Mouse (Mus musculus) cerebellum, postnatal 25 days (tissue): ENCODE results near the gene Gtf2a1.
"Not testable (repeated sequence)": the region's sequence is repeated elsewhere in the genome, so short reads cannot be mapped to it uniquely, and the experiment has no call there.

Source experiments
- DNase-seq, 2 experiments: peaks; one replicate each; pipeline ENCODE4 v3.0.0; 2021; ENCODE audit warnings: mixed read lengths in 2 of 2

Gene Gtf2a1

GRCm38 (mm10) chr12:91581204-91582070 is 8.8 kb downstream of the Gtf2a1 start:
- DNase-seq: no peak

GRCm38 (mm10) chr12:91579665-91580064 is 10.6 kb downstream of the Gtf2a1 start:
- no peak for DNase-seq

GRCm38 (mm10) chr12:91571708-91572107 is 18.6 kb downstream of the Gtf2a1 start:
- no peak for DNase-seq

GRCm38 (mm10) chr12:91569255-91569654 is 21.0 kb downstream of the Gtf2a1 start:
- DNase-seq: no peak

GRCm38 (mm10) chr12:91567145-91567544 is 23.1 kb downstream of the Gtf2a1 start:
- DNase-seq: no peak

- DNase-seq: not testable (repeated sequence)
Observed at GRCm38 (mm10) chr12:91558152-91558551, 32.1 kb downstream of the Gtf2a1 start.

- not testable (repeated sequence) for DNase-seq
Observed at GRCm38 (mm10) chr12:91557358-91558005, 32.8 kb downstream of the Gtf2a1 start.

GRCm38 (mm10) chr12:91551773-91552526 is 38.3 kb downstream of the Gtf2a1 start:
- peak; percentile 71 to 84 for DNase-seq

- DNase-seq: no peak
Observed at GRCm38 (mm10) chr12:91549471-91549870, 40.8 kb downstream of the Gtf2a1 start.

GRCm38 (mm10) chr12:91540202-91540601 is 50.1 kb downstream of the Gtf2a1 start:
- DNase-seq: no peak

GRCm38 (mm10) chr12:91534514-91534913 is 55.8 kb downstream of the Gtf2a1 start:
- no peak for DNase-seq

GRCm38 (mm10) chr12:91523626-91524025 is 66.7 kb downstream of the Gtf2a1 start:
- DNase-seq: no peak

- DNase-seq: no peak
Observed at GRCm38 (mm10) chr12:91517808-91518207, 72.5 kb downstream of the Gtf2a1 start.

- no peak for DNase-seq
Observed at GRCm38 (mm10) chr12:91513980-91514379, 76.3 kb downstream of the Gtf2a1 start.

- no peak for DNase-seq
Observed at GRCm38 (mm10) chr12:91511766-91512165, 78.5 kb downstream of the Gtf2a1 start.
